Mouse (Mus musculus): ENCODE results near the gene Alg3.

DNA sequence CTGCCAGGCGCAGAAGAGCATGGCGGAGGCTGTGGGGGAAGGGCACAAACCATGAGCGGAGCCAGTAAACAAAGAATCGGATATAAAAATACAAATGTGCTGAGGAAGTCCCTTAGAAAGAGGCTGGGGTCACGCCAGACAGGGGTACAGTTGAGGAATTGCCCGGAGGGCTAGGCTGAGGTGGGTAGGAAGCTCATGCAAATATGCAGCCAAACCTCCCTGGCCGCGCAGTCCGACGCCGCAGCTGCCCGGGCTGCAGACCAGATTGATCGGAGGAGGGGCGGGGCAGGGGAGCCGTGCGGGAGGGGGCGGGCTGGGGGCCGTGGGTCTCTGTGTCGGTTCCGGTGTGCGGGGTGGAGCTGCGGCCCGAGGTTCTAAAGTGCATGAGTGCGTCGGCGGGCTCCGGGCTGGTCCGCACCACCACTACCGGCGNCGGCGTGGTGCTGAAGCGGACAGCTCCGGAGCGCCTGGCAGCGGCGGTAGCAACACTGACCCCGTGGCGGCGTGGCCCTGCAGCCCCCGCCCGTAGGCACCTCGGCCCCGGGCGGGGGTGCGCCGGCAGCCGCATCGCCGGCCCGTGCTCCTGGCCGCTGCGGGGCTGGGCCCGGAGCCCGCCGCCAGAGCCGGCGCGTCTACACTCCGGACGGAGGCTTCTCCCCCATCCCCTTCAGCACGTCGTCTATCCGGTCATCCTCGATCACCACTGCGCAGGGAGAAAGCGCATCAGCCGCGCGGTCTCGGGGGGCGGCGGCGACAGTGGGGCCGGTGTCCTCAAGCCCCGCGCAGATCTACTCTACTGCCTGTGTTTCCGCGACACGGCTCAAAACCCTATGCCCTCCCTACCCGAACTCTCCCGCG lies 8.2 kb upstream of the Alg3 start:
- no peak for TF ChIP-seq CTCF (IDR thresholded peaks at IDR 0.05; ENCODE audit: extremely low read depth, insufficient read depth, low read length)
- TF ChIP-seq POLR2A (IDR thresholded peaks at IDR 0.05; ENCODE audit: extremely low read depth, insufficient read depth, low read length), result no peak
